Mouse (Mus musculus) common myeloid progenitor, adult 5-6 weeks (primary cell): ENCODE measurements around the gene Arap1. TPM values are rescaled to one million over a fixed set of nuclear protein-coding genes. Genes with fewer than 3 reads are reported as not detected.

Experiments used
- ATAC-seq: replicated peaks from 2 replicates; pipeline ENCODE4 v1.8.0; 2016; ENCODE audit warnings: low read depth, mild to moderate bottlenecking, moderate TSS enrichment, inconsistent platforms; ENCODE audit not compliant: poor library complexity, severe bottlenecking
- total RNA-seq: library from RNA; stranded (forward); fragments of 200-1000, 187-1606 nt; gene quantifications from 2 replicates; pipeline ENCODE4 v1.2.3, GENCODE M21; 2017

Gene Arap1
- total RNA-seq, 1 experiment from 2014 or later: 97.4 TPM

DNA sequence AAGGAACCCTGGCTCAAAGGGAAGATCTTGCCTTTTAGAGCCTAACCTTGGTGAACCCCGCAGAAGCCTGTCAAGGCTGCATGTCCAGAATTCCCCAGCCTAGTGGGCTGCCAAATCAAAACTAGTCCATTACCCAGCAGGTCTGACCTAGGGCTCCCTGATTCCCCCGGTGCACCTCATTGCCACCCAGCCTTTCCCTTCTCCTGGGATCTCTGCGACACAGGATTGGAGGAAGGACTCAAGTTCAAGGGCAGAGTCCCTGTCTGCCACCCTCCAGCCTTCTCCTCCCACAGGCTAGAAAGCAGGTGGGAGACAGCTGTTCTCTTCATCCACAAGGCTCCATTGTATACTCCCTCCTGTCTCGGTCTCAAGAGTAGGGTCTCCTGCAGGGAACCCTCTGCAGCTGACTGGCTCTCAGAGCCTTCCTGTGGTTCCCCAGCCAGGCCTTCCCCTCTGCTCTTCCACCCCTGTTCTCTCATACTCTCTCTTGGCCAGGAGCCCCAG, 110.5 kb downstream of the Arap1 start:
- ATAC-seq: no peak

DNA sequence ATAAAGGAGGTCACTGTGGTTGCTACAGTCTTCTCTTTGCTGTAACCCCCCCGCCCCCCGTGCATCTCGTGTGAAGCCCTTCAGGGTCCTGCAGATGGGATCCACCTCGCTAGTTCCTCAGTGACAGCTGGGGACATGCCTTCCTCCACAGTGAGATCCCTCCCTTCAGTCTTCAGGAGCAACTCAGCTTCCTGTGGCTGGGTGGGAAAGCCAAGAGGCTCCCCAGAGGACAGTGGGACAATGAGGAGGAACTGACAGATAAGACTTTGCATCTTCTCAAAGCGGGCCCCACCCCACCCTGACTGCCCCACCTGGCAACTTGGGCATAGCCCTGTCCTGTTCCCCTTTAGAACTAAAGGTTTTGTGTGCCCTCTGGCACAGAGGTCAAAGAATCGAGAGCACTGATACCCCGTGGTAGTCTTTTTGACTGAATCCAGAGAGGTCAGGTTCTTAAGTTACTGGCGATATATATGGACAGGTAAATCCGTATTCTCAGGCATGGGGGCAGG, 111.5 kb downstream of the Arap1 start:
- ATAC-seq: no peak

DNA sequence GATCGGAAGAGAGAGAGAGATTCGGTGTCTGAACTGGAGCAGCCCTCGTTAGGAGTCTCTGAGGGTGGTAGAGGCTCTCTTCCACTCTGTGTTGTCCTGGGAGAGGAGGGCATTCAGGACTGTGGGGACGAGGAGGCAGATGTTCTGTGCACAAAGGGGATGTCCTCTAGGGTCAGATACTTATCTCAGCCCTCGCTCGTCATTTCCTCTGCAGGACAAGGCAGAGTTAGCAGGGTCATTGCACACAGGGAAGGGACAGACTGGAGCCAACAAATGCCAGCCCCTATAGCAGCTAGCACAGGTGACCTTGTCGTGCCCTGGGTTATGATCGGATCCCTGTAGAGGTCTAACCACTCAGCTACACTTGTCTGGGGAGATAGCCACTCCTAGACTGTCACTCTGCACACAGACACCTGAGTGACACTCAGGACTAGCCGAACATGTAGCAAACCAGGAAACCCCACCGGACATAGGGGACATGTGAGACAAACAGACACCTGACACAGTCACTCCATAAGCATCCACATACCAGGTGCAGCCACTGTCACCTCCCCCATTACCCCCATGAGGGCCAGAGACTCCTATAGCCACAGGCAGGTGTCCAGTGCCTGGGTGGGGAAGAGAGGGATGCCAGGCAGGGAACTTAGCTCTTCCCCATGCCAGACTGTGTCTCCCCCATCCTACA, 112.2 kb downstream of the Arap1 start:
- ATAC-seq: peak; percentile 10; the same call in 1 of the 2 replicates

DNA sequence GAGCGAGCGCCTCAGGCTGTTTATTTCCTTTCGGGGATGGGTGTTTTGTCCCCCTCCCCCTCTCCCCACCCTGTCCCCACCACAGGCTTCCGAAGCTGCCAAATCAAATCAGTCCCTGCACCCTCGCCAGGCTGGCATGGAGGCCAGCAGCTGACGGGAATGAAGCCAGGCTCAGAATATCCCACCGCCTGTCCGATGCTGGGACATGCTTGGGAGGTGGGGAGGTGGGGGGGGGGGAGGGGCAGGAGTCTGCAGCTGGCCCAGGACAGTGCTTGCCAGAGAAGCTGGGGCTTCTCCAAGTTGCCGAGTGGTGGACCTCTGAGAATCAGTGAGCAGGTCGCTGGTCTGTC, 112.7 kb downstream of the Arap1 start:
- no peak for ATAC-seq

DNA sequence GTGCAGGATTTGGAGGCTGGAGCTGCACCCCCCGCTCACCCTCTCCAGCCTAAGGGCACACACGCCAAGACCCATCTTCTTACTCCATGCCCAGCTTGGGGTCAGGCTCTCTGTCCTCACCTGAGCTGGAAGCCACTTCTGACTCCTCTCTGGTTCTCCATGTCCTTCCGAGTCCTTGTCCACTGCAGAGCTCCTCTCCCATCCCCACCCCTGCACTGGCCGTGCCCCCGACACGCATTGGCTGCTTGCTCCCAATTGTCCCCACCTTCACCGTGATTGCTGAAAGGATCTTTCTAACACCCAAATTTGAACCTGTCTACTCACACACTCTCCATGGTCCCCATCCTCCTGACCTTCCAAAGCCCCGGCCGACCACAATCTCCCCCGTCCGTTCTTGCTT, 113.7 kb downstream of the Arap1 start:
- ATAC-seq: no peak

Other genes with a start within 250 kb of the Arap1 start
- gene Atg16l2, start 45.8 kb upstream of the Arap1 start, total RNA-seq: 8.9 and 11.3 TPM in 2 replicates
- gene Stard10, start 31.0 kb upstream of the Arap1 start, total RNA-seq: 66.4 and 70.4 TPM in 2 replicates
- gene Gm45837, start 62.8 kb downstream of the Arap1 start, total RNA-seq: 6.5 TPM in 1 of 2 replicates, not detected in the other
- 1.7 and 7.0 TPM in 2 replicates for gene Pde2a, start 73.6 kb downstream of the Arap1 start, total RNA-seq
- gene Art2b, start 237.5 kb downstream of the Arap1 start, total RNA-seq: not detected in 2 replicates